Mouse (Mus musculus): ENCODE data around the gene Nktr.

Nktr gene

DNA sequence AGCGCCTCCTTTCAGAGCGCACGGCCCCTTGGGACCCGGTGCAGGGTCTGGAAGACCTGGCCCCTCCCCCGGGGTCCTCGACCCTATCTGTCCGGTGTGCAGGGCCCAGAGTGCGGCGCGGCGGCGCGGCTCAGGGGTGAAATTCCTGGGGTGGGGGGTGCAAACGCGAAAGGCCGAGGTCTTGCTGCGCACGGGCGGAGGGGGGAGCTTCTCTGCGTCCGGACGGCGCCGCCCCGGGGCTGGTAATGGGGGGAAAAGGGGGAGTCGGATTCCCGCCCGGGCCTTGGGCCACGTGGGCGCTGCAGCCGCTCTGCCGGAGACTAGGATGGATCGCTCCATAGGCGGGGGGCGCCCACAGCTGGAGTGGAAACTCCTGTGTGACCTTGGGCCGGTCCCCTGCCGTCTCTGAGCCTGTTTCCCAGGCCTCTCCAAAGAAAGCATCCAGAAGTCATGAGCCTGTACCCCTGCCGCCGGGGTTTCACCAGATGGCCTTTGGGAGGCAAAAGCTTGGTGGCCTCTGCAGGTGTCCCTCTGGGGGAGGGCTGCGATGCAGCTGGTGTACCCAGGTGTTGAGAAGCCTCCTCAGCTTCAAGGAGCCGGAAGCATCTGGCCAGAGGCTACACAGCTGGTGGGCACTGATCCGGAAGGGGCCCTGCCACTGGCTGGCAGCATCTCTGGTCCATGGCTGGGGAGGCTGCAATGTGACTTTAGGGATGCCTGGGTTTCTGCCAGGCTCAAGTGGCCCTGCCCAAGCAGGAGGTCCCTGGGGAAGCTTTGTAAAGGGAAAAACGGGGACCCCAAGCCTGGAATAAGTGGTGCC lies 41.5 kb downstream of the Nktr start:
- DNase-seq (ENCODE audit: inconsistent age in 2 of 2, low spot score in 1 of 2), result peak; percentile 81 to 86

DNA sequence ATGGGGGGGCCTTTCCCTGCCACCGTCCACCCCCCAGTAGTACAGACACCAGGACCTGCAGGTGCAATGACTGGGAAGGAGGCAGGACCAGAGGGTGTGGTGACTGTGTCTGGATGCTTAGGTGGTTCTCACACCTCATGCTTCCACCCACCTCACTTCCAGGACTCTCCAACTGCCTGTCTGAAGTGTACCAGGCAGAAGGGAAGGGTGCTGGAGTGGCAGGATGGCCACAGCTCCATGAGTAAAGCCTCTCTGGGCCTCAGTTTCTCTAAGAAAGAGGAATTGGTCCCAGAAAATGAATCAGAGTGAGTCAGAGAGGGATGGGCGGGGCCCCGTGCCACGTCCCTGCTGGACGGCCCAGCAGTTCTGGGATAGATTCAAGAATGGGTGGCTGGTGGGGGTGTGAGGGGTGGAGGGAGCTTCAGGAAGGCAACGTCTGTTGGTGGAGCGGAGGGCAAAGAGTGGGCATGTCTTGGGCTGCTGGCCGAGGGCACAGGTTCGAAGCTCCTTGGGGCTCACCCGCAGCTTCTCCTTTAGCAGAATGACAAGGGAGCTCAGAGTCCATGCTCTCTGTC lies 42.2 kb downstream of the Nktr start:
- peak; percentile 53 to 77 for DNase-seq (ENCODE audit: inconsistent age in 2 of 2, low spot score in 1 of 2)

DNA sequence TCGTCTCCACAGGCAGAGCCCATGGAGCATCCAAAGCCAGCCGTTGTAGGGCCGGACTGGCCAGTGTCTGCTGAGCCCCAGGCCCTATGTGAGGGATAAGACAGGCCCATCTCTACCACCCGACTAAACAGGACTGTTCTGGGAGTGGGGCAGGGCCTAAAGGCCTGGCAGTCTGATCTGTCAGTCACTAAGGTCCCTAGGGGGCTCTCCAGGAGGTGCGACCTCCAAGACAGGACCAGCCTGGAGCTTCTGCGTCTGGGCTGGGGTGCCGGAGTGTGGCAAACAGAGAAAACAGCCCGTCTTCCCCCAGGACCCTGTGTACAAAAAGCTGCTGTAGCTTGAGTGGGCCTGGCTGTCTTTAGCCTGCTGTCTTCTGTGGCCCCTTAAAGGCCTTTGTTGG lies 42.8 kb downstream of the Nktr start:
- DNase-seq (ENCODE audit: inconsistent age in 2 of 2, low spot score in 1 of 2), result peak; percentile 17 to 32

DNA sequence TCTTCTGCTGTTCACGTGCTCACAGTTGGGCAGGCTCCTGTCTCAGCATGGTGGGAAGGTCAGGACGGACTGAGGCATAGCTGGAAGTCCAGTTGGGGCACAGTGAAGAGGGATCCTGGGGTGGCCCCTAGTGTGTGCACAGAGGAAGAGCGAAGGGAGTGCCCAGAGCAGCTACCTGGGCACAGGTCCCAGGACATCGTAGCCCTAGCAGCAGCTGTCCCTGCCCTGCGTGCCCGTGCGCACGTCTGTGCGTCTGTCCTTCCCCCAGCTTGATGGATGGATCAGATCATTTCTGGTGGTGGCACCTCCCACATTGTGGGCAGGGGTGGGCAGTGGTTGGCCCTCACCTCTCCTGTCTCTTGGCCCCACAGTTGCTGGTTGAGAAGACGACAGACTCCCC lies 43.3 kb downstream of the Nktr start:
- DNase-seq (ENCODE audit: inconsistent age in 2 of 2, low spot score in 1 of 2), result no peak

DNA sequence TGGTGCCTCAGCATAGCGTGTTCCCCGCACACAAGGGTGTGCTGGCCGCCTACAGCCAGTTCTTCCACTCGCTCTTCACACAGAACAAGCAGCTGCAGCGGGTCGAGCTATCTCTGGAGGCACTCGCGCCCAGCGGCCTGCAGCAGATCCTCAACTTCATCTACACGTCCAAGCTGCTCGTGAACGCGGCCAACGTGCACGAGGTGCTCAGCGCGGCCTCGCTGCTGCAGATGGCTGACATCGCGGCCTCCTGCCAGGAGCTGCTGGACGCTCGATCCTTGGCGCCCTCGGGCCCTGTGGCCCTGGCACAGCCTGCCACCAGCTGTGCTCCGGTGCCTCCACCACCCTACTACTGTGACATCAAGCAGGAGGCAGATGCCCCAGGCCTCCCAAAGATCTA lies 43.8 kb downstream of the Nktr start:
- DNase-seq (ENCODE audit: inconsistent age in 2 of 2, low spot score in 1 of 2), result no peak

DNA sequence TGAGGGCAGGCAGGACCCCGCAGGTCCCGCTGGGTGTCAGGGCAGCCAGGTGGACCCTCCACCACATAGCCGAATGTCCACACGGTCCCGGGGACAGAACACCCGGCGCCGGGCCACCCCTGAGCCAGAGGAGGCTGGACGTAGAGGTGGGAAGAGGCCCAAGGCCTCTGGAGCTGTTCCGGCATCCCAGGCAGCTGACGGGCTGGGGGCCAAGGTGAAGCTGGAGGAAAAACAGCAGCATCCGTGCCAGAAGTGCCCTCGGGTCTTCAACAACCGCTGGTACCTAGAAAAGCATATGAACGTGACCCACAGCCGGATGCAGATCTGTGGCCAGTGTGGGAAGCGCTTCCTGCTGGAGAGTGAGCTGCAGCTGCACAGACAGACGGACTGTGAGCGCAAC lies 44.7 kb downstream of the Nktr start:
- DNase-seq (ENCODE audit: inconsistent age in 2 of 2, low spot score in 1 of 2), result peak; percentile 23 to 67

DNA sequence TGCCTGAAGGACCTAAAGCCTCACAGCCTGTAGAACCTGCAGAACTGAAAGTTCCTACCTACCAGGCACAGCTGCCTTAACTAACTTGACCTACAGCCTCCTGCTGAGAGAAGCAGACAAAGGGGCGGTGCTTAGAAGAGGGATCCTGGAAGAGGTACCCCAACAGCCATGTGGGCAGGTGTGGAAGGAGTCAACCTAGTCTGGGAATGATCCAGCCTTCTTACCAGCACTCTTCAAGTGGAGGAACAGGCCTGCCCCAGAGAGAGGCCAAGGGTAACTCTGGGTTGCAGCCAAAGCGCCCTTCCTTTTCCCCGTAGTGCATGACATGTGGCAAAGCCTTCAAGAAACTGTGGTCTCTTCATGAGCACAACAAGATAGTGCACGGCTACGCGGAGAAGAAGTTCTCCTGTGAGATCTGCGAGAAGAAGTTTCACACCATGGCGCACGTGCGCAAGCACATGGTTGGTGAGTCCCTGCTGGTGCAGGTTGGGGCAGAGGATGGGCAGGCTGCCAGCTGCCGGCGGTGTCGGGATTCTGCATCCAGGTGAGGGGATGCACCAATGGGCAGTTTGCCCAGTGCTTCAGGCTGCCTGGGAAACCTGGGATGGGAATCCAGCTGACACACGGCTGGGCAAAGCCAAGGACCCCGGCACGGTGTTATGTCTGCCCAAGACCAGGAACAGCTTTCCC lies 46.3 kb downstream of the Nktr start:
- no peak for DNase-seq (ENCODE audit: inconsistent age in 2 of 2, low spot score in 1 of 2)

DNA sequence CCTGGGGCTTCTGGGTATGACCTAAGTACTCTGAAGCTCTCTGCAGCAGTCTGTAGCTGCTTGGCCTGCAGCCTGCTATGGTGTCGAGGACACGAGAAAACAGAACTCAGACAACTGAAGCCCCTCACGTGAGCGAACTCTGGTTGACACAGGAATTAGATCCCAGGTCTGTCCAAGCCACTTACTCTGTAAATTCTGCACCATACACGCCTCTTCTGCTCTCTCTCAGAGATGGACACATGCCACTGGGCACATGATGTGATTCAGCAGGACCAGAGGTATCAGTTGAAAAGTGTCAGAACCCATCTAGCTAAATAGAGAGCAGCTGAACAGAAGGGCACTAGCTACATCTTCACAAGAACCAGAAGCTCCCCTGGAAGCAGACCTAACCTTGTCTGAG lies 53.4 kb downstream of the Nktr start:
- no peak for DNase-seq (ENCODE audit: inconsistent age in 2 of 2, low spot score in 1 of 2)

DNA sequence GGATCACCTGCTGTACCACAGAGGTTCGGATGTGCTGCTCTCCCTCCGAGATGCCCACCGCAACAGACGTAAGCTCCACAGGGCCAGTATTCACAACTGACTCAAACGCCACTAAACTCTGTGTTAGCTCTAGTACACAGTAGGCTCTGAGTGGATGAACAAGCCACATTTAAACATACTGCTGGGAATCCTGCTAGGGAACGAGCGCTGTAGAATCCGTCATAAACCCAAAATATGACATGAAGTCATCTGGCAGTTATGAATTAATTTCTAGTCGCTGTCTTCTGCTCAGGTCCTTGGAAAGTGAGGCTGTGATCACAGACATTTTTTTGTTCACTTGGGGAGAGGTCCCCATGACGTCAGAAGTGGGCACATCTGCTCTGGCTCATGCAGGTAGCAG lies 57.0 kb downstream of the Nktr start:
- DNase-seq (ENCODE audit: inconsistent age in 2 of 2, low spot score in 1 of 2), result no peak

DNA sequence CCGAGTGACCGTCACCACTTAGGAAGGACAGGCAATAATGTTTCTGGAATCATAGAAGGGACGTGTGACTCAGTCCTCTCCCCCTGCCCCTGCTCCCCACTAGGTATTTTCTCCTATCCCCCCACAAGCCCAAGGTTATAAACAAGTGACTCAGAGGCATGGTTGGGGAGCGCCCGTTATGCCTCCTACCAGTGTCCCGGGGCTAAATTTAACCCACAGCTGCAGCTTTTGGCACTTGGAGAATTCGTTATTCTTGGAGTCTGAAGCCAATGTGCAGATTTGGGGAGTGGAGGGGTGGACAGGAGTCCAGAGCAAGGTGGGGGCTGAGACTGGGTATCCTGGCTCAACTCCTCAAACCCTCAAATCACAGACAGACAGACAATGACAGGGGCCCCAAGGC lies 57.5 kb downstream of the Nktr start:
- peak; percentile 37 to 73 for DNase-seq (ENCODE audit: inconsistent age in 2 of 2, low spot score in 1 of 2)

DNA sequence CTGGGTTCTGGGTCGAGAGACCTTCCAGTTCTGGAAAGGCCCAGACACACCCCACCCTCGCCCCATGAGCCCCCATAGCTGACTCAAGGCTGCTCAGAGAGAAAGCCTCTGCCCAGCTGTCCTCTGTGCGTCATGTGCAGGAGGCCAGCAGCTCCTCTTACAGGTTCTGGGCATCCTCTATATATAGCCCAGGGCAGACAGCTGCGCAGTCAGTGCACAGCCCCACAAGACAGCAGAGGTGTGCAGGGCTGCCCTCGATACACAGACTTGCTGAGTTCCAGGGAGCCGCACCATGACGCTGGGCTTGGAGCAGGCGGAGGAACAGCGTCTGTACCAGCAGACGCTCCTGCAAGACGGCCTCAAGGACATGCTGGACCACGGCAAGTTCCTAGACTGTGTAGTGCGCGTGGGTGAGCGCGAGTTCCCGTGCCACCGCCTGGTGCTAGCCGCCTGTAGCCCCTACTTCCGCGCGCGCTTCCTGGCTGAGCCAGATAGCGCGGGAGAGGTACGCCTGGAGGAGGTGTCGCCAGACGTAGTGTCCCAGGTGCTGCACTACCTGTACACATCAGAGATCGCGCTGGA lies 58.6 kb downstream of the Nktr start, which contains the start of gene Klhl40:
Klhl40 (plus strand) TSS at position 124 of the 582 bp plus-strand sequence.
- DNase-seq (ENCODE audit: inconsistent age in 2 of 2, low spot score in 1 of 2), result peak; percentile 18 to 64

DNA sequence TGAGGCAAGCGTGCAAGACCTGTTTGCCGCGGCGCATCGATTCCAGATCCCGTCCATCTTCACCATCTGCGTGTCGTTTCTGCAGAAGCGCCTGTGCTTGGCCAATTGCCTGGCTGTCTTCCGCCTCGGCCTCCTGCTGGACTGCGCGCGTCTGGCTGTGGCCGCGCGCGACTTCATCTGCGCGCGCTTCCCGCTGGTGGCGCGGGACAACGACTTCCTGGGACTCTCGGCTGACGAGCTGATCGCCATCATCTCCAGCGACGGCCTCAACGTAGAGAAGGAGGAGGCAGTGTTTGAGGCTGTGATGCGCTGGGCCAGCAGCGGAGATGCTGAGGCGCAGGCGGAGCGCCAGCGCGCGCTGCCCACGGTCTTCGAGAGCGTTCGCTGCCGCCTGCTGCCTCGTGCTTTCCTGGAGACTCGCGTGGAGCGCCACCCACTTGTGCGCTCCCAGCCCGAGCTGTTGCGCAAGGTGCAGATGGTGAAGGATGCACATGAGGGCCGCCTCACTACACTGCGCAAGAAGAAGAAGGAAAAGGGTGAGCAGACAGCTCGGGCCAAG lies 59.2 kb downstream of the Nktr start:
- DNase-seq (ENCODE audit: inconsistent age in 2 of 2, low spot score in 1 of 2), result peak in 1 of 2 experiments; percentile 23

DNA sequence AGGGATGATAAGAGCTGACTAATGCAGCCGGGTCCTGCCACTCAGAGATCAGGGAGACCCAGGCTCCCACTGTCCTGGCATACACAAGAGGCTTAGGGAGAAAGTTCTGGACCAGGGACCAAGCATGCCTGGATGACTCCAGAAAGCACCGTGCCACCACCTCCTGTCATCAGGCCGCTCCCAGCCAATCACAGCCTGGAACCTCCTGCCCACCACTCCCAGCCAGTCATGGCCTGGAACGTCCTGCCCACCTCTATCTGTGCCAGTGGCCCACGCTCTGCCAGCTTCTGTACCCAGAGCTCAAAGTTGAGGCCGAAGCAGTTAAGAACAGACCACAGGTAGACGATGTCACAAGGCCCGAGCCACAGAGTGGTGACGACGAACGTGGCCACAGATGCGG lies 65.8 kb downstream of the Nktr start:
- DNase-seq (ENCODE audit: inconsistent age in 2 of 2, low spot score in 1 of 2), result no peak

DNA sequence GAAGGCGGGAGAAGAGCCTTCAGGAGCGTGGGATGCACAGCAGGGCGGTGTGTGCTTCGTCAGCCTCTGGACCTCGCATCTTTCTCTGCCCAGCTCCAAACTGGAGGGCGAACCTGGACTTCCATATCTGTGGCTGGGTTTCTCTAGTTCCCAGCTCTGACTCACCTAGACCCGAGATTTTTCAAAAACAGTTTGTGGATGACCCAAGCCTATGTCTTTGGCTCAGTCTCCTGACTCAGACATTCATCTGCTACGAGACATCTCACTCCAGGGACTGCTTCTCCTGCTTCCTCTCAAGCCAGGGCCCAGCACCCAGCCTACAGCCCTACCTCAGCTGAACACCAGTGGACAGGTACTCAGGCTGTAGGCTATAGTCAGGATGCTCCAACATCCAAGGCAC lies 66.3 kb downstream of the Nktr start:
- no peak for DNase-seq (ENCODE audit: inconsistent age in 2 of 2, low spot score in 1 of 2)

DNA sequence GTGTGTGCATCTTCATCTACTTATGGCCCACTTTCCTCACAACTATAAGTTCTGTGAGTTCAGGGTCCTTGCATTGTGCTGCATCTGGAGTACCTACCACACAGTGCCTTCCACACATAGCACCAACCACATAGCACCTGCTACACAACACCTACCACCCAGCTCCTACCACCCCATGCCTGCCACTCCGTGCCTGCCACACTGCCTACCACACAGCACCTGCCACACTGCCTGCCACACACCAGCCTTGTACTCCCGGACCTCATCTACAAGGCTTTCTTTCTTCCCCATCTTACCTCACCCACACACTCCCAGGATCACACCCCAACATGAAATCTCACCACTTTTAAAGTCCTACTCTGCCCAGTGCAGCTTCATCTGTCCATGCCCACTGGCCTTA lies 67.4 kb downstream of the Nktr start:
- DNase-seq (ENCODE audit: inconsistent age in 2 of 2, low spot score in 1 of 2), result no peak

DNA sequence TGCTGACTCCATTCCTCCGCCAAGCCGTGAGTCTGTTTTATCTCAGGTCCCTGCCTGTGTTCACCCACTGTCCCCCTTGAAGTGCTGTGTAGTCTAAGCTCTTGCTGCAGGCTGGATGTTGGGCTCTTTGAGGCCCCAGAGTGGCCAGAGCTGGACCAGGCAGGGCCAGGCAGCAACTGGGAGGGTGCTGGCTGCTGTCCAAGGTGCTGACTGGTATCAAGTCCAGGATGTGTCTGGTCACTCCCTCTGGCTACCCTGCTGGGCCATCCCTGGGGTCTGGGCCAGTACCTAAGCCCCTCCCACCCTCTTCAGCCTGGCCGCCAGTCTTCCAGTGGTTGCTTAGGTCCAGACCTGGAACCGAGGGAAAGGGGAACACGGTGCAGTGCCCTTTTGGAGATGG lies 72.2 kb downstream of the Nktr start:
- peak; percentile 58 to 80 for DNase-seq (ENCODE audit: inconsistent age in 2 of 2, low spot score in 1 of 2)

DNA sequence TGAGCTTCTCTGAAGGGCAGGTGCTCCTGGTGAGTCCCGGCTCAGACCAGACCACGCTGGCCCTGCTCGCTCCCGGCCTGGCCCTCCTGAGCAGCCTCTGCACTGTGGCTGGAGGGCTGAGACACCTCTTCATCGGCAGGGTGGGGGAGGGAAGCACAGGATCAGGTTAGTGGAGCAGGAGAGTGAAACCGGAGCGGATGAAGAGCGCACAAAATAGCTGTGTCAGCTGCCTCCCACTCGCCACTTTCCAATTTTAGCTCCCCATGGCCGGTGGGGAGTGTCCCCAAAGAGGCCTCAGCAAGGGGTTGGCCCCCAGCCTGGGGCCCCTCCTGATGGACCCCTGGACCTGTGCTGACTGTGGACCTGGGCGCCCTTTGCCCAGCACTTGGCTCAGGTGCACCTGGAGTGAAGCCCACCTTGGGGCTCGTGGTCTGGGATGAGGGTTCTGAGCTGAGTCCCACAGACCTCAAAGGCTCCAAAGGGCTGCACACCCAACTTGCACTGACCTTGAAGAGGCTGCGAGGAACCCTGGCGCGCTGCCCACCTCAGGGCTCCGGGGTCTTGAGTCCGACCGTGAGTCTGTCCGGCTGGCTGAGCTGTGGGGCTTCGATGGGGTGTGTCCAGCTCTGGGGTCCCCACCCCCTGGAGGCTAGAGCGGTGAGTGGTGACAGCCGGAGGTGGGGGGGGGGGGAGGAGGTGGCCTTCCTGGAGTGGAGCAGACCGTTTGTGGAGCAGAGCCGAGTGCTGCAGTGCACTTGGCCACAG lies 73.0 kb downstream of the Nktr start, which contains the start of gene Hhatl:
Hhatl (minus strand) TSS at position 751 of the 765 bp plus-strand sequence.
- no peak for DNase-seq (ENCODE audit: inconsistent age in 2 of 2, low spot score in 1 of 2)

DNA sequence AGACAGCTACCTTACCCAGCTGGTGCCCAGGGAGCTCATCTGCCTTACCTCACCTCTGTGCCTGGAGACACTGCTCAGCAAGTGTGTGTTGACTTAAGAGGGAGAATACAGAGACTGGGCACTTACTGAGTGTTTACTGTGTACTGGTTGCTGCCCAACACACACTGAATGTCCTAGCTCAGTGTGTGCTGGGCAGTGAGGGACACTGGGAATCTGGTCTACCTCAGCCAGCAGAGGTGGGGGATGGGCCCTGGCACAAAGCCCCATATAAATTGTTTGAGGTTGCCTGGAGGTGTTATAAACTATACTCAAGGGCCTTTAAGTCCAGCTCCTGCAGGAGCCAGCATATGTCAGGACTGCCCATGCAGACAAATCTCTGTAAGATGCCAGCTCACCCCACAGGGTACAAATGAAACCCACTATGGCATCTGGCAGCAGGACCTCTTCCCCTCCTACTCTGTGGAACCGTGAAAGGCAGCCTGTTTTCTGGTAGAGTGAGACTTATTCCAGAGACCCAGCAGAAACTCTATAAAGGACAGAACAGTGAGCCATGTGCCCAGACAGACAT lies 76.1 kb downstream of the Nktr start:
- DNase-seq (ENCODE audit: inconsistent age in 2 of 2, low spot score in 1 of 2), result no peak

DNA sequence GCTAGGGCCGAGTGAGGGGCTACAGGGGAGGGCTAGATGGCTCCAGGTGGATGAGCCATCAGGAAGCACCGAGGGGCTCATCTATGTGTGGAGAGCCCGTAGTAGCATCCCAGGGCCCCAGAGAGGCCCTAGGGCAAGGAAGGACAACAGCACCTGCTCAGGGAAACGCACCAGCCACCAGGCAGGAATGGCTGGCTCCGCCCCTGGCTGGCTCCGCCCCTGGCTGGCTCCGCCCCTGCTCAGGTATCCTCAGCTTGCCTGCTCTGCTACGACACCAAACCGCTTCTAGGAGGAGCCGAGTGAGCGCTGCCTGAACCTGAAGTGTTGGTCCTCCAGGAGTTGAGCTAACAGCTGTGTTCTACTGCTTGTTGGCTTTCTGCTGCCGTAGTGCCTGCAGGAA lies 78.8 kb downstream of the Nktr start:
- no peak for DNase-seq (ENCODE audit: inconsistent age in 2 of 2, low spot score in 1 of 2)

DNA sequence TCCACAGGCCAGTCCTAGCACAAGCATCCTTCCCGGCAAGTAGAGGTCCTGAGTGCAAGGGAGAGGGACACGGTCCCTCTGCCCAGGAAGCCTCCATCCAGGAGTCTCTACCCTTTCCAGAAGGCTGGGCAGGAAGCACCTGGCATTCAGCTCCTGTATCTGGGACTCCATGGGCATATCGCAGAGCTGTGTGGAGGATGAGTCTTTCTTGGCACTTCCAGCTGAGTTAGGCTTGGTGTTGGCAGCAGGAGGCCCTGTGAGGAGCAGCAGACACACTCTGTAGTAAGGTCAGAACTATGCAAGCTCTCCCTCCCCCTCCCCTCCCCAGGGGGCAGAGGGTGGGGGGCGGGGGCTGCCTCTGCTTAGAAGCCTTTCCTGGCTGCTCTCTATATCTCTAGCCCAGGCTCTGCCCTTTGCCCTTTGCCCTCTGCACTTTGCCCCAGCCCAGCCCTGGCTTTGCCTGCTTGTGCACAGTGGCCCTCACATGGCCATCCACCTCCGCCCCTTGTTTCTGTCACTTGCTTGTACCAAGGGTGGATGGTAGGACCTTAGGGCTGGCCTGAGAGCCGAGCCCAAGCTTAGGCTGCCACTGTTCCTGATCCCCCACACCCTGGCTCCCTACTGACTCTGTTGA lies 80.0 kb downstream of the Nktr start:
- no peak for DNase-seq (ENCODE audit: inconsistent age in 2 of 2, low spot score in 1 of 2)
